Mouse (Mus musculus): ENCODE results near the gene Hmgb1. TPM values are rescaled to one million over a fixed set of nuclear protein-coding genes. Genes with fewer than 3 reads are reported as not detected.

Hmgb1 gene
- polyA plus RNA-seq, 1 experiment = 186 TPM

- H3K27ac ChIP-seq (ENCODE audit: insufficient read depth, low read length) = no peak overlapping the region
- no peak for DNase-seq
- no peaks in the 10 kb centered on the region for H3K27me3 ChIP-seq (ENCODE audit: control insufficient read depth, insufficient read depth, low read length)
- 83% methylated on average over 10 of the region's 10 CpGs for WGBS
- TF ChIP-seq POLR2A (IDR thresholded peaks at IDR 0.05; ENCODE audit: borderline replicate concordance, insufficient read depth, low read length) = no peak
- no peak for TF ChIP-seq CTCF (IDR thresholded peaks at IDR 0.05; ENCODE audit: borderline replicate concordance, insufficient read depth, low read depth, low read length)
- no peaks in the 10 kb centered on the region for H3K4me1 ChIP-seq (ENCODE audit: control insufficient read depth, insufficient read depth, low read length)
- H3K4me3 ChIP-seq (replicated peaks; ENCODE audit: insufficient read depth, low read depth, low read length) = no peak overlapping the region
These were observed 97.7 kb downstream of the Hmgb1 start for GRCm38 (mm10) chr5:149086382-149087244.

GRCm38 (mm10) chr5:149080466-149080865 lies 103.8 kb downstream of the Hmgb1 start:
- H3K27ac ChIP-seq (ENCODE audit: insufficient read depth, low read length) = no peak overlapping the region
- H3K27me3 ChIP-seq (ENCODE audit: control insufficient read depth, insufficient read depth, low read length) = no peaks in the 10 kb centered on the region
- TF ChIP-seq POLR2A (IDR thresholded peaks at IDR 0.05; ENCODE audit: borderline replicate concordance, insufficient read depth, low read length) (no peak), CTCF (IDR thresholded peaks at IDR 0.05; ENCODE audit: borderline replicate concordance, insufficient read depth, low read depth, low read length) (no peak)
- WGBS = 95% methylated on average over 8 of the region's 8 CpGs
- no peak overlapping the region for H3K4me3 ChIP-seq (replicated peaks; ENCODE audit: insufficient read depth, low read depth, low read length)
- H3K4me1 ChIP-seq (ENCODE audit: control insufficient read depth, insufficient read depth, low read length) = no peaks in the 10 kb centered on the region
- no peak for DNase-seq

GRCm38 (mm10) chr5:149079758-149080150 lies 104.5 kb downstream of the Hmgb1 start:
- TF ChIP-seq CTCF (IDR thresholded peaks at IDR 0.05; ENCODE audit: borderline replicate concordance, insufficient read depth, low read depth, low read length) = no peak
- no peak for TF ChIP-seq POLR2A (IDR thresholded peaks at IDR 0.05; ENCODE audit: borderline replicate concordance, insufficient read depth, low read length)
- Histone ChIP-seq H3K4me3 (replicated peaks; ENCODE audit: insufficient read depth, low read depth, low read length) (no peak overlapping the region), H3K27ac (ENCODE audit: insufficient read depth, low read length) (no peak overlapping the region), H3K27me3 (ENCODE audit: control insufficient read depth, insufficient read depth, low read length) (no peaks in the 10 kb centered on the region), H3K4me1 (ENCODE audit: control insufficient read depth, insufficient read depth, low read length) (no peaks in the 10 kb centered on the region)
- 54% methylated on average over 7 of the region's 7 CpGs for WGBS
- DNase-seq = no peak

GRCm38 (mm10) chr5:149079018-149079757 lies 105.1 kb downstream of the Hmgb1 start:
- 27% methylated on average over 18 of the region's 18 CpGs for WGBS

GRCm38 (mm10) chr5:149077136-149077535 lies 107.2 kb downstream of the Hmgb1 start:
- Histone ChIP-seq H3K4me3 (replicated peaks; ENCODE audit: insufficient read depth, low read depth, low read length) (no peak overlapping the region), H3K4me1 (ENCODE audit: control insufficient read depth, insufficient read depth, low read length) (no peaks in the 10 kb centered on the region), H3K27me3 (ENCODE audit: control insufficient read depth, insufficient read depth, low read length) (no peaks in the 10 kb centered on the region), H3K27ac (ENCODE audit: insufficient read depth, low read length) (no peak overlapping the region)
- 90% methylated on average over 8 of the region's 8 CpGs for WGBS
- DNase-seq = no peak
- TF ChIP-seq CTCF (IDR thresholded peaks at IDR 0.05; ENCODE audit: borderline replicate concordance, insufficient read depth, low read depth, low read length) = no peak
- TF ChIP-seq POLR2A (IDR thresholded peaks at IDR 0.05; ENCODE audit: borderline replicate concordance, insufficient read depth, low read length) = no peak

More at GRCm38 (mm10) chr5:149079018-149079757, 105.1 kb downstream of the Hmgb1 start:
- H3K27ac ChIP-seq (ENCODE audit: insufficient read depth, low read length) = no peak overlapping the region
- no peak overlapping the region for H3K4me3 ChIP-seq (replicated peaks; ENCODE audit: insufficient read depth, low read depth, low read length)
- DNase-seq = no peak
- TF ChIP-seq CTCF (IDR thresholded peaks at IDR 0.05; ENCODE audit: borderline replicate concordance, insufficient read depth, low read depth, low read length) (no peak), POLR2A (IDR thresholded peaks at IDR 0.05; ENCODE audit: borderline replicate concordance, insufficient read depth, low read length) (no peak)
- no peaks in the 10 kb centered on the region for H3K4me1 ChIP-seq (ENCODE audit: control insufficient read depth, insufficient read depth, low read length)
- H3K27me3 ChIP-seq (ENCODE audit: control insufficient read depth, insufficient read depth, low read length) = no peaks in the 10 kb centered on the region

GRCm38 (mm10) chr5:149071546-149071945 lies 112.7 kb downstream of the Hmgb1 start:
- Histone ChIP-seq H3K4me3 (replicated peaks; ENCODE audit: insufficient read depth, low read depth, low read length) (no peak overlapping the region), H3K4me1 (ENCODE audit: control insufficient read depth, insufficient read depth, low read length) (no peaks in the 10 kb centered on the region), H3K27me3 (ENCODE audit: control insufficient read depth, insufficient read depth, low read length) (no peaks in the 10 kb centered on the region), H3K27ac (ENCODE audit: insufficient read depth, low read length) (no peak overlapping the region)
- WGBS = 98% methylated on average over 5 of the region's 5 CpGs
- no peak for DNase-seq
- TF ChIP-seq CTCF (IDR thresholded peaks at IDR 0.05; ENCODE audit: borderline replicate concordance, insufficient read depth, low read depth, low read length) (no peak), POLR2A (IDR thresholded peaks at IDR 0.05; ENCODE audit: borderline replicate concordance, insufficient read depth, low read length) (no peak)

GRCm38 (mm10) chr5:149068745-149069144 lies 115.5 kb downstream of the Hmgb1 start:
- no peak for DNase-seq
- 93% methylated on average over 10 of the region's 10 CpGs for WGBS
- H3K27ac ChIP-seq (ENCODE audit: insufficient read depth, low read length) = no peak overlapping the region
- H3K27me3 ChIP-seq (ENCODE audit: control insufficient read depth, insufficient read depth, low read length) = no peaks in the 10 kb centered on the region
- no peaks in the 10 kb centered on the region for H3K4me1 ChIP-seq (ENCODE audit: control insufficient read depth, insufficient read depth, low read length)
- no peak overlapping the region for H3K4me3 ChIP-seq (replicated peaks; ENCODE audit: insufficient read depth, low read depth, low read length)
- TF ChIP-seq CTCF (IDR thresholded peaks at IDR 0.05; ENCODE audit: borderline replicate concordance, insufficient read depth, low read depth, low read length) (no peak), POLR2A (IDR thresholded peaks at IDR 0.05; ENCODE audit: borderline replicate concordance, insufficient read depth, low read length) (no peak)
